Mouse (Mus musculus): ENCODE measurements around the gene Gm21974. TPM values are rescaled to one million over a fixed set of nuclear protein-coding genes. Genes with fewer than 3 reads are reported as not detected.
A peak's percentile ranks its signal among the peaks of the same experiment; 100 is the strongest.
"Not testable (repeated sequence)": the region's sequence is repeated elsewhere in the genome, so short reads cannot be mapped to it uniquely, and the experiment has no call there.

The Gm21974 gene
- polyA plus RNA-seq (2015; fragmentation: Nextera tagmentation; extraction: Ambion mirVana) = not detected in 2 replicates

DNA sequence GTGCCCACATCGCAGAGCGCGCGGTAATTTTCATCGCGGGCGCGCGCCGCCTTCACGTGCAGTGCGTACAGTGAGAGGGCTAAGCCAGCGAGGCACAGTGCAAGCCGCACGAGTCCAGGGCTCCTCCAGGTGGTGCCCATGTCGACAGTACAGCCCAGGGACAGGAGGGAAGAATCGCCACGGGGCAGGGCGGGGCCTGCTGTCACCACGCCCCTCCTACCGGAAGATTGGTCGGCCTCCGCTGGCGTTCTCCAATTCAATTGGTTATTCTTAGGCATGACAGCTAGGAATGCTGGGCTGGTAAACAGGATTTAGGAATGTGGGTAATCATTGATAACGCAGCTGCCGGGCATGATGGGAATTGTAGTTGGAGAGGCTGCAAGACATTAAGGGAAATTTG lies at the start of gene Gm21974, which contains the start of gene Vkorc1:
Gm21974 (minus strand) TSS at position 13 of the 400 bp plus-strand sequence.
Vkorc1 (minus strand) TSS at position 176 of the 400 bp plus-strand sequence.
- Histone ChIP-seq H3K36me3 (ENCODE audit: control insufficient read depth, insufficient read depth, low read length) (no peaks in the 10 kb centered on the region), H3K9me3 (ENCODE audit: control insufficient read depth, low read length) (no peaks in the 10 kb centered on the region), H3K4me2 (ENCODE audit: low read depth, low read length) (peak within 1 kb of the TSS; percentile 86), H3K27ac (ENCODE audit: low read length) (peak within 1 kb of the TSS; percentile 92), H3K27me3 (replicated peaks; ENCODE audit: control insufficient read depth, insufficient read depth, low read length) (no peaks in the 10 kb centered on the region), H3K9ac (ENCODE audit: low read depth, low read length) (peak within 1 kb of the TSS; percentile 79), H3K4me3 (ENCODE audit: low read length) (peak within 1 kb of the TSS; percentile 72), H3K4me1 (ENCODE audit: control insufficient read depth, insufficient read depth, low read length) (peaks cover 18% of the 10 kb centered on the region)
- ATAC-seq = peak; percentile 92
- under 1% methylated on average over 26 of the region's 26 CpGs for WGBS

DNA sequence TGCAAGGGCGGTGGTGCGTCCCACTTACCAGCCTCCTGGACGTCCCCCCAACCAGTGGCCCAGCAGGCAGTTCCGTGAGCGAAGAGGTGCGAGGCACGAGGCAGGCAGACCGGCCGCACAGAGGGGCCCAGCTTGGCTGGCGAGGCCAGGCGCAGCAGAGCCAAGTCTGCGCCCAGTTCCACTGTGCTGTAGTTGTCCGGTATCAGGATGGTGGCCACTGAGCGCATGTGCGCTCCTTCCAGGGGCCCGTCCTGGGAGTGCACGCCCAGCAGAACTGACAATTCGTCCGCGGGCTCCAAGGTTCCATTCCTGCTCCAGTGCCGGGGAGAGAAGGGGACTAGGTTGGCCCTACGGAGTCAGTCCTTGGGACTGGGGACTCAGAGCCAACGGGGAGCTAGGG lies 49.4 kb upstream of the Gm21974 start:
- no peak overlapping the region for H3K27ac ChIP-seq (ENCODE audit: low read length)
- H3K4me3 ChIP-seq (ENCODE audit: low read length) = peak overlapping the region; percentile 9; the same call in 1 of the 2 replicates
- peak; percentile 54; the same call in 1 of the 2 replicates for ATAC-seq
- no peaks in the 10 kb centered on the region for H3K36me3 ChIP-seq (ENCODE audit: control insufficient read depth, insufficient read depth, low read length)
- peaks cover 13% of the 10 kb centered on the region for H3K27me3 ChIP-seq (replicated peaks; ENCODE audit: control insufficient read depth, insufficient read depth, low read length)
- WGBS = 7% methylated on average over 23 of the region's 23 CpGs
- H3K4me2 ChIP-seq (ENCODE audit: low read depth, low read length) = peak overlapping the region; percentile 26
- peaks cover 11% of the 10 kb centered on the region; the same call in 1 of the 2 replicates for H3K4me1 ChIP-seq (ENCODE audit: control insufficient read depth, insufficient read depth, low read length)
- no peaks in the 10 kb centered on the region for H3K9me3 ChIP-seq (ENCODE audit: control insufficient read depth, low read length)
- peak overlapping the region; percentile 22 for H3K9ac ChIP-seq (ENCODE audit: low read depth, low read length)

DNA sequence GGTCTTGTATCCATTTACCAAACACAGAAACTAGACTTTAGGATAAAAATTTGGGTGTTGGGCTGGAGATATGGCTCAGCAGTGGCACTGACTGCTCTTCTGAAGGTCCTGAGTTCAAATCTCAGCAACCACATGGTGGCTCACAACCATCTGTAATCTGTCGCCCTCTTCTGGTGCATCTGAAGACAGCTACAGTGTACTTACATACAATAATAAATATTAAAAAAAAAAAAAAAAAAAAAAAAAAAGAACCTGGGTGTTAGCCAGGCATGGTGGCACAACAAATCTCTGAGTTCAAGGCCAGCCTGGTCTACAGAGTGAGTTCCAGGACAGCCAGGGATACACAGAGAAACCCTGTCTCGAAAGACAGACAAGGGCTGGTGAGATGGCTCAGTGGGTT lies 46.8 kb upstream of the Gm21974 start:
- not testable (repeated sequence) for H3K4me3 ChIP-seq (ENCODE audit: low read length); H3K4me2 ChIP-seq (ENCODE audit: low read depth, low read length); H3K4me1 ChIP-seq (ENCODE audit: control insufficient read depth, insufficient read depth, low read length); ATAC-seq; H3K27ac ChIP-seq (ENCODE audit: low read length); H3K36me3 ChIP-seq (ENCODE audit: control insufficient read depth, insufficient read depth, low read length); H3K9me3 ChIP-seq (ENCODE audit: control insufficient read depth, low read length); H3K9ac ChIP-seq (ENCODE audit: low read depth, low read length)
- peaks cover 13% of the 10 kb centered on the region for H3K27me3 ChIP-seq (replicated peaks; ENCODE audit: control insufficient read depth, insufficient read depth, low read length)
- WGBS = 53% methylated on average over 2 of the region's 2 CpGs

DNA sequence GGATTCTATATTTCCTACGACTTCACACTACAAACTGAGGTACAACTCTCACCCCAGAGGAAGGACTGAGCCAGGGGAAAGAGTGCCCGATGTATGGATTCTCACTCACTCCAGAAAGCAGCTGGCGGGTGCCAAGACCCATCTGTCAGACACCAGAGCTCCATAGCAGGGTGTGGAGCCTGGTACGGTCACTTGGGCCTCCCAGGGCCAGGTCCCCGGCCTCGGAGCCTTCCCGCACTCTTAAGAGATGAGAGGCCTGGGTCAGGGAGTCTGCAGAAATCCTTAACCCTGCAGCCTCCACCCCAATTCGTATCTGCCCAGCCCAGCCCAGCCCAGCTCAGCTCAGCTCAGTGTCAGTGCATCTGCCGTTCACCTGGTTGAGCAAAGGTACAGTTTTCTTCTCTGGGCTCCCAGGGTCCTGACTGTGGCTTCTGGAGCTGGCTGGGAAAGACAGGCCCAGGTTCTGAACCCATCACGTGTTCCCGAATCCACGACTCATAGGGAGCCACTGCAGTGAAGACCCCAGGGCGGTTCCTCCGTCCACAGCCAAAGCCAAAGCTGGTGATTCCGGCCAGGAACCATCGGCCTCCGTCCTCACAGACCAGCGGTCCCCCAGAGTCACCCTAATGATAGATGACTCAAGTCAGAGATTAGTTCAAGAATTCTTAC lies 41.1 kb upstream of the Gm21974 start:
- H3K4me3 ChIP-seq (ENCODE audit: low read length) = peak overlapping the region; percentile 79
- no peak for ATAC-seq
- H3K27ac ChIP-seq (ENCODE audit: low read length) = peak overlapping the region; percentile 69; the same call in 1 of the 2 replicates
- no peaks in the 10 kb centered on the region for H3K9me3 ChIP-seq (ENCODE audit: control insufficient read depth, low read length)
- no peaks in the 10 kb centered on the region for H3K27me3 ChIP-seq (replicated peaks; ENCODE audit: control insufficient read depth, insufficient read depth, low read length)
- peak overlapping the region; percentile 89 for H3K9ac ChIP-seq (ENCODE audit: low read depth, low read length)
- peak overlapping the region; percentile 96 for H3K4me2 ChIP-seq (ENCODE audit: low read depth, low read length)
- H3K4me1 ChIP-seq (ENCODE audit: control insufficient read depth, insufficient read depth, low read length) = peaks cover 39% of the 10 kb centered on the region
- WGBS = 51% methylated on average over 18 of the region's 18 CpGs
- H3K36me3 ChIP-seq (ENCODE audit: control insufficient read depth, insufficient read depth, low read length) = no peaks in the 10 kb centered on the region

- Histone ChIP-seq H3K4me1 (ENCODE audit: control insufficient read depth, insufficient read depth, low read length) (peaks cover 42% of the 10 kb centered on the region), H3K9me3 (ENCODE audit: control insufficient read depth, low read length) (no peaks in the 10 kb centered on the region), H3K27ac (ENCODE audit: low read length) (peak overlapping the region; percentile 69), H3K36me3 (ENCODE audit: control insufficient read depth, insufficient read depth, low read length) (no peaks in the 10 kb centered on the region), H3K27me3 (replicated peaks; ENCODE audit: control insufficient read depth, insufficient read depth, low read length) (no peaks in the 10 kb centered on the region), H3K4me2 (ENCODE audit: low read depth, low read length) (peak overlapping the region; percentile 96), H3K4me3 (ENCODE audit: low read length) (peak overlapping the region; percentile 79), H3K9ac (ENCODE audit: low read depth, low read length) (peak overlapping the region; percentile 89)
- ATAC-seq = peak; percentile 49
- WGBS = under 1% methylated on average over 38 of the region's 38 CpGs
These were observed 40.5 kb upstream of the Gm21974 start for GRCm38 (mm10) chr7:127935748-127936159.

GRCm38 (mm10) chr7:127935028-127935722 lies 39.9 kb upstream of the Gm21974 start:
- no peaks in the 10 kb centered on the region for H3K9me3 ChIP-seq (ENCODE audit: control insufficient read depth, low read length)
- H3K4me2 ChIP-seq (ENCODE audit: low read depth, low read length) = peak overlapping the region; percentile 96
- 6% methylated on average over 32 of the region's 32 CpGs for WGBS
- peak overlapping the region; percentile 79 for H3K4me3 ChIP-seq (ENCODE audit: low read length)
- H3K4me1 ChIP-seq (ENCODE audit: control insufficient read depth, insufficient read depth, low read length) = peaks cover 47% of the 10 kb centered on the region
- no peaks in the 10 kb centered on the region for H3K27me3 ChIP-seq (replicated peaks; ENCODE audit: control insufficient read depth, insufficient read depth, low read length)
- H3K9ac ChIP-seq (ENCODE audit: low read depth, low read length) = peak overlapping the region; percentile 89
- ATAC-seq = peak; percentile 93
- peak overlapping the region; percentile 69 for H3K27ac ChIP-seq (ENCODE audit: low read length)
- no peaks in the 10 kb centered on the region for H3K36me3 ChIP-seq (ENCODE audit: control insufficient read depth, insufficient read depth, low read length)

DNA sequence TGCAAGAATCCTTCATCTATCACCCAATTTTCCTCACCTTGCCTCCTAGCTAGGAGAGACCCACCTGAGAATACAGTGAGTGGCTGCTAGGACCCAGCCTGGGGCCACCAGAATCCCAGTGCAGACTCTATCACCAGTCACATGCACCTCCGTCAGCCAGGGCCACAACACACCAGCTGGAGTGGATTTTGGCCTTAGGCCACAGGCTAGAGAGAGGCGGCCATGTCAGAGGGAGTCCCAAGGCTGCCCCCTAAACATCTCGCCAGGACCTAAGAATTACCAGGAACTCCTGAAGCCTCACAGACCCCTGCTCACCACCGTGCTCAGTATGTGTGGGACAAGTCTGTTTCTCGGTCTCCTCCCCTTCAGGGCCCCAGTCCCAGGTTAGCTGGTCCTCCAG lies 38.8 kb upstream of the Gm21974 start:
- peaks cover 48% of the 10 kb centered on the region for H3K4me1 ChIP-seq (ENCODE audit: control insufficient read depth, insufficient read depth, low read length)
- no peaks in the 10 kb centered on the region for H3K36me3 ChIP-seq (ENCODE audit: control insufficient read depth, insufficient read depth, low read length)
- H3K27me3 ChIP-seq (replicated peaks; ENCODE audit: control insufficient read depth, insufficient read depth, low read length) = no peaks in the 10 kb centered on the region
- no peak overlapping the region for H3K4me2 ChIP-seq (ENCODE audit: low read depth, low read length)
- WGBS = 80% methylated on average over 5 of the region's 5 CpGs
- peak overlapping the region; percentile 62 for H3K9ac ChIP-seq (ENCODE audit: low read depth, low read length)
- no peak overlapping the region for H3K27ac ChIP-seq (ENCODE audit: low read length)
- H3K4me3 ChIP-seq (ENCODE audit: low read length) = no peak overlapping the region
- ATAC-seq = no peak
- H3K9me3 ChIP-seq (ENCODE audit: control insufficient read depth, low read length) = no peaks in the 10 kb centered on the region

- peak overlapping the region; percentile 57; the same call in 1 of the 2 replicates for H3K9ac ChIP-seq (ENCODE audit: low read depth, low read length)
- H3K36me3 ChIP-seq (ENCODE audit: control insufficient read depth, insufficient read depth, low read length) = no peaks in the 10 kb centered on the region
- H3K4me1 ChIP-seq (ENCODE audit: control insufficient read depth, insufficient read depth, low read length) = peaks cover 48% of the 10 kb centered on the region
- no peaks in the 10 kb centered on the region for H3K9me3 ChIP-seq (ENCODE audit: control insufficient read depth, low read length)
- WGBS = 20% methylated on average over 13 of the region's 13 CpGs
- H3K27ac ChIP-seq (ENCODE audit: low read length) = peak overlapping the region; percentile 80
- H3K27me3 ChIP-seq (replicated peaks; ENCODE audit: control insufficient read depth, insufficient read depth, low read length) = no peaks in the 10 kb centered on the region
- H3K4me3 ChIP-seq (ENCODE audit: low read length) = no peak overlapping the region
- H3K4me2 ChIP-seq (ENCODE audit: low read depth, low read length) = peak overlapping the region; percentile 28
- no peak for ATAC-seq
These were observed 37.2 kb upstream of the Gm21974 start for GRCm38 (mm10) chr7:127932273-127933031.
